Mouse (Mus musculus): ENCODE results near the gene Tgif1. TPM values are rescaled to one million over a fixed set of nuclear protein-coding genes. Genes with fewer than 3 reads are reported as not detected.

Tgif1 gene
- polyA plus RNA-seq, 1 experiment: 227 TPM

DNA sequence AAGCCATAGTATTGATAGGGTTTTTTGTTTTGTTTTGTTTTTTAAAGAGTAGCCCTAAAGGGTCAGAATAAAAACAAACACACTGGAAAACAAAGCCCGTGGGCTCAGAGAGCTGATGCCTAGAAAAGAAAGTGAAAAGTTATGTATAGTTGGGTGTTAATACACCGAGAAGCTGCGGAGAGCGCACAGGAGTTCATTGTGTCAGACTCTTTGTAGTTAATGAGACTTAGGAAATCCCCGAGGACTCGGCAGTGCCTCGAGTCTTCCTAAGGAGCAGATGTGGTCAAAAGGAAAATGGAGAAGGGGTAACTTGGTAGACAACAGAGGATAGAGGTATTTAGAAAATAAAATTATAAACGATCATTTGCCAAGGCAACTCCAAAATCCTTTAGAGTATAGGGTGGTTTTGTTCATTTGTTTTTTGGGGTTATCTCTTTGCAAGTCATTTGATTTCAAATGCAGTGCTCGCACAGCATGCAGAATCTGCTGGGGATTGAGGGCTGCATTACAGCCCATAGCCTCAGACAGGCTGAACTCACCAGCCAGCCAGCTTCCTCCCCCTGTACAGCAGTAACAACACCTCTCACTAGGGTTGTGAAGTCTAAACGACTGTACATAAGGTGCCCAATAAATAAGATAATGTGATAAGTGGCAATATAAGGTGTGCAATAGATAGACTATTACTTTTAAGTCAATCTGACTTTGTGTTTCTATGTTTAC, 18.1 kb downstream of the Tgif1 start:
- TF ChIP-seq POLR2A (IDR thresholded peaks at IDR 0.05; ENCODE audit: insufficient read depth, low read length) (no peak), CTCF (IDR thresholded peaks at IDR 0.05; ENCODE audit: low read depth, low read length) (no peak), EP300 (IDR thresholded peaks at IDR 0.05; ENCODE audit: insufficient read depth, low read depth, low read length) (no peak)
- Histone ChIP-seq H3K36me3 (ENCODE audit: control insufficient read depth, insufficient read depth, low read length, poor library complexity, severe bottlenecking) (peaks cover 9% of the 10 kb centered on the region), H3K27ac (ENCODE audit: insufficient read depth, low read length) (peak overlapping the region; percentile 78)

DNA sequence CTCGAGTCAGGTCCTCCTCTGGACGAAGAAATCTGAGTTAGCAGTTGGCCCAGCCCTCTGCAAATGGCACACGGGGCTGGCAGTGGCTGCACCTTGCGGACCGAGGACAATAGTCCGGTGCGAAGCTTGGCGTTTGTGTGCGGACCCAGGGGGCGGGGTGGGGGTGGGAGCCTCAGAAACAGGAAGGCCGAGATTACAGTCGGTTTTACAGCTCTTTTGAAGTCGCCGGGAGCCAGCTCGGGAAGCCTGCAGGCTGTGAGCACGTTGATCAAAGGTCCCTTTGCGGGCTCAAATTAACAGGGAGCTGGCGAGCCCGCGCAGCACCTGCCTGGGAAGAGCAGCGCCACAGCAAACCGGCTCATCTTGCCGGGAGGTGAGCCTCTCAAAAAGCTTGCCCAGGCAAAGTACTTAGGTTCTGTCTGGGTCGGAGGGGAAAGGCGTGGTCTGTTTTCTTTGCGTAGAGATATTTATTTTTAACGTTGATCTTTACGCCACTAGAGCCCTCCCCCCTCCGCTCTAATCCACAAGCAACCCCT, 18.8 kb downstream of the Tgif1 start:
- Histone ChIP-seq H3K4me1 (ENCODE audit: control insufficient read depth, insufficient read depth, low read length) (peaks cover 4% of the 10 kb centered on the region), H3K4me3 (ENCODE audit: low read depth, low read length) (peak overlapping the region; percentile 64), H3K9ac (ENCODE audit: low read depth, poor library complexity, severe bottlenecking) (peak overlapping the region; percentile 78), H3K27ac (ENCODE audit: insufficient read depth, low read length) (peak overlapping the region; percentile 78), H3K36me3 (ENCODE audit: control insufficient read depth, insufficient read depth, low read length, poor library complexity, severe bottlenecking) (peaks cover 5% of the 10 kb centered on the region), H3K27me3 (ENCODE audit: control insufficient read depth, insufficient read depth, low read length, poor library complexity, severe bottlenecking) (no peaks in the 10 kb centered on the region), H3K9me3 (replicated peaks; ENCODE audit: control insufficient read depth, insufficient read depth, low read length, poor library complexity, severe bottlenecking) (no peaks in the 10 kb centered on the region)
- TF ChIP-seq POLR2A (IDR thresholded peaks at IDR 0.05; ENCODE audit: insufficient read depth, low read length): no peak
- no peak for TF ChIP-seq CTCF (IDR thresholded peaks at IDR 0.05; ENCODE audit: low read depth, low read length)
- TF ChIP-seq EP300 (IDR thresholded peaks at IDR 0.05; ENCODE audit: insufficient read depth, low read depth, low read length): peak; percentile 51; the same call in 1 of the 2 replicates

More for the DNA sequence above, 18.1 kb downstream of the Tgif1 start:
- Histone ChIP-seq H3K4me3 (ENCODE audit: low read depth, low read length) (peak overlapping the region; percentile 64), H3K9ac (ENCODE audit: low read depth, poor library complexity, severe bottlenecking) (peak overlapping the region; percentile 78), H3K27me3 (ENCODE audit: control insufficient read depth, insufficient read depth, low read length, poor library complexity, severe bottlenecking) (no peaks in the 10 kb centered on the region), H3K9me3 (replicated peaks; ENCODE audit: control insufficient read depth, insufficient read depth, low read length, poor library complexity, severe bottlenecking) (no peaks in the 10 kb centered on the region), H3K4me1 (ENCODE audit: control insufficient read depth, insufficient read depth, low read length) (peaks cover 4% of the 10 kb centered on the region)

DNA sequence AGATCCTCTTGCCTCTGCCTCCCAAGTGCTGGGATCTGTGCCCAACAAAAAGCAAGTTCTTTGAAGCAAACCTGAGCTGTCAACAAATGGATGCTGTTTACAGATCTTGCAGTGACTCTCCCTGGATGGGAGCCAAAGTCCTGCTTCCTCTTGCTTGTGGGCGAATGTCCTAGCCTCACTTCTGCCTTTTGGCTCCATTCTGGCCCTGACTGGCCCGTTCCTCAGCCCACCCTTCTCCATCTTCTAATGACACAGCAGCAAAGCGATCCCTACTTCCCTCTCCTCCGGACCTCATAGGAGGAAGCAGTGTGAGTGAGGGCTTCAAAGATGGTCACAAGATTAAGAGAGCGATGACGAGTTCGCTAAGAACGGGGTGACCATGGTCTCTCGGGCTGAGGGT, 20.8 kb downstream of the Tgif1 start:
- Histone ChIP-seq H3K9me3 (replicated peaks; ENCODE audit: control insufficient read depth, insufficient read depth, low read length, poor library complexity, severe bottlenecking) (no peaks in the 10 kb centered on the region), H3K27me3 (ENCODE audit: control insufficient read depth, insufficient read depth, low read length, poor library complexity, severe bottlenecking) (no peaks in the 10 kb centered on the region), H3K36me3 (ENCODE audit: control insufficient read depth, insufficient read depth, low read length, poor library complexity, severe bottlenecking) (no peaks in the 10 kb centered on the region; the same call in 1 of the 2 replicates), H3K9ac (ENCODE audit: low read depth, poor library complexity, severe bottlenecking) (no peak overlapping the region), H3K4me1 (ENCODE audit: control insufficient read depth, insufficient read depth, low read length) (peaks cover 8% of the 10 kb centered on the region), H3K4me3 (ENCODE audit: low read depth, low read length) (no peak overlapping the region), H3K27ac (ENCODE audit: insufficient read depth, low read length) (peak overlapping the region; percentile 98)
- TF ChIP-seq POLR2A (IDR thresholded peaks at IDR 0.05; ENCODE audit: insufficient read depth, low read length) (no peak), CTCF (IDR thresholded peaks at IDR 0.05; ENCODE audit: low read depth, low read length) (no peak)

DNA sequence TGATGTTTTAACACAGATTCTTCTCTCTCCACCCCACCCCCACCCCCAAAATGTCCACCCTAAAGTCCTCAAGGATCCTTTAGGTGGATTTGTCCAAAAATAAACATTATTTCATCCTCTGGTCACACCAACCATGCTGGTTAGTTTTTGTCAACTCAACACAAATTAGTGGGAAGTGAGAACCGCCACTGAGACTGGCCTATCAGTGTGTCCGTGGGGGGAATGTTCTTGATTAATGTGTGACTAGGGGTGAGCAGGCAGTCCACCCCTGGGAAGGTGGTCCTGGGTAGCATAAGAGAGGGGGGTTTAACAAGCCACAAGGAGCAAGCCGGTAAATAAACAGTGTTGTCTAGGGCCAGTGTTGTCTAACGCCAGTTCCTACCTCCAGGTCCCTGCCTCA, 21.8 kb downstream of the Tgif1 start:
- TF ChIP-seq EP300 (IDR thresholded peaks at IDR 0.05; ENCODE audit: insufficient read depth, low read depth, low read length): no peak
- TF ChIP-seq POLR2A (IDR thresholded peaks at IDR 0.05; ENCODE audit: insufficient read depth, low read length): no peak
- no peak for TF ChIP-seq CTCF (IDR thresholded peaks at IDR 0.05; ENCODE audit: low read depth, low read length)
- Histone ChIP-seq H3K4me3 (ENCODE audit: low read depth, low read length) (no peak overlapping the region), H3K27me3 (ENCODE audit: control insufficient read depth, insufficient read depth, low read length, poor library complexity, severe bottlenecking) (no peaks in the 10 kb centered on the region), H3K9me3 (replicated peaks; ENCODE audit: control insufficient read depth, insufficient read depth, low read length, poor library complexity, severe bottlenecking) (no peaks in the 10 kb centered on the region), H3K9ac (ENCODE audit: low read depth, poor library complexity, severe bottlenecking) (peak overlapping the region; percentile 76), H3K27ac (ENCODE audit: insufficient read depth, low read length) (peak overlapping the region; percentile 98), H3K36me3 (ENCODE audit: control insufficient read depth, insufficient read depth, low read length, poor library complexity, severe bottlenecking) (no peaks in the 10 kb centered on the region), H3K4me1 (ENCODE audit: control insufficient read depth, insufficient read depth, low read length) (peaks cover 8% of the 10 kb centered on the region)

DNA sequence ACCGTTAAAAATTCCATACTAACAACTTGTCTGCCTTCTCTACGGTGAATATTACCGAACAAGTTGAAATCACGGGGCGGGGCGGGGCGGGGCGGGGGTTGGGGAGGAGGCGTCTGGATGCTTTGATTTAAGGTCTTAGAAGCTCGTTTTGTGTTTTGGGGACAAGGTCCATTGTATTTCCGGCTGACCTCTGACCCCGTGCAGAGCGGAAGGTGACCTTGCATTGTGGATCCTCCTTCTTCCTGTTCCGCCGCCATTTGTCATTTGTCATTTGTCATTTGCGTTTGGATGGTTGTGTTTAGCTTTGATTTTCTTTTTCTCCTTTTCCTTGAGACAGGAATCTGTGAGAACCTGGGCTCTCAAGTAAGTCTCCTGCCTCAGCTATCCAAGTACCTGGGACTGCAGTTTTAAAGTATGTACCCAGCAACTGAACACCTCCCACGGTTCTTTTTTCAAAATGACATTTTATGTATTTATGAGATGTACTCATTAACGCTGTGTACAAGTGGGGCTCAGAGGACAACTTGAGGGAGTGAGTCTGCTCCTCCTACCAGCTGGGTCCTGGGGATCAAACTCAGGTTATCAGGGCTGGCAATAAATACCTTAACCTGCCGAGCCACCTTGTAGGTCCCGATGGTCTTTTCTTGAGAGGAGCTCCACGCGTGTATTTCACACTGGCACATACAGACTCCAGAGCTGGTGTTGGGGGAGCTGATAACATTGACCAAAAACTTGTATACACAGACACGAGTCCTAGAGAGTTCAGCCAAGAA, 23.2 kb downstream of the Tgif1 start:
- Histone ChIP-seq H3K9me3 (replicated peaks; ENCODE audit: control insufficient read depth, insufficient read depth, low read length, poor library complexity, severe bottlenecking) (no peaks in the 10 kb centered on the region), H3K27ac (ENCODE audit: insufficient read depth, low read length) (peak overlapping the region; percentile 100), H3K9ac (ENCODE audit: low read depth, poor library complexity, severe bottlenecking) (peak overlapping the region; percentile 76), H3K27me3 (ENCODE audit: control insufficient read depth, insufficient read depth, low read length, poor library complexity, severe bottlenecking) (no peaks in the 10 kb centered on the region), H3K4me1 (ENCODE audit: control insufficient read depth, insufficient read depth, low read length) (peaks cover 6% of the 10 kb centered on the region), H3K36me3 (ENCODE audit: control insufficient read depth, insufficient read depth, low read length, poor library complexity, severe bottlenecking) (no peaks in the 10 kb centered on the region), H3K4me3 (ENCODE audit: low read depth, low read length) (peak overlapping the region; percentile 61)
- TF ChIP-seq POLR2A (IDR thresholded peaks at IDR 0.05; ENCODE audit: insufficient read depth, low read length): no peak
- peak; percentile 100 for TF ChIP-seq EP300 (IDR thresholded peaks at IDR 0.05; ENCODE audit: insufficient read depth, low read depth, low read length)
- no peak for TF ChIP-seq CTCF (IDR thresholded peaks at IDR 0.05; ENCODE audit: low read depth, low read length)
